Mouse (Mus musculus) ovary, postnatal 36 days (tissue): ENCODE results near the gene Tirap.

Experiments
- DNase-seq: peaks from one replicate; pipeline ENCODE4 v3.0.0; 2022; ENCODE audit warnings: low spot score, mixed read lengths

Gene Tirap

GRCm38 (mm10) chr9:35199772-35200471 is at the start of gene Tirap, which contains the start of gene Srpr:
TSS of gene Tirap (minus strand) at chr9:35200291.
TSS of gene Srpr (plus strand) at chr9:35200175.
- peak; percentile 93 for DNase-seq

GRCm38 (mm10) chr9:35249476-35249875 is 49.4 kb upstream of the Tirap start:
- no peak for DNase-seq

- no peak for DNase-seq
These were observed 47.3 kb upstream of the Tirap start for GRCm38 (mm10) chr9:35247405-35247804.

- DNase-seq: no peak
These were observed 39.6 kb upstream of the Tirap start for GRCm38 (mm10) chr9:35239734-35240133.

- no peak for DNase-seq
These were observed 39.0 kb upstream of the Tirap start for GRCm38 (mm10) chr9:35238915-35239571.

GRCm38 (mm10) chr9:35238371-35238770 is 38.3 kb upstream of the Tirap start:
- DNase-seq: no peak

GRCm38 (mm10) chr9:35235996-35236395 is 35.9 kb upstream of the Tirap start:
- no peak for DNase-seq

GRCm38 (mm10) chr9:35228671-35229070 is 28.6 kb upstream of the Tirap start:
- no peak for DNase-seq

- DNase-seq: no peak
These were observed 23.4 kb upstream of the Tirap start for GRCm38 (mm10) chr9:35223466-35223865.

- DNase-seq: no peak
These were observed 17.9 kb upstream of the Tirap start for GRCm38 (mm10) chr9:35217963-35218362.

- no peak for DNase-seq
These were observed 11.8 kb upstream of the Tirap start for GRCm38 (mm10) chr9:35211573-35212511.

GRCm38 (mm10) chr9:35210542-35211474 is 10.7 kb upstream of the Tirap start, which contains the start of gene Foxred1:
TSS of gene Foxred1 (minus strand) at chr9:35211055.
- peak; percentile 98 for DNase-seq

GRCm38 (mm10) chr9:35204421-35204820 is 4.3 kb upstream of the Tirap start:
- DNase-seq: no peak

- no peak for DNase-seq
These were observed 3.4 kb upstream of the Tirap start for GRCm38 (mm10) chr9:35203536-35203935.

GRCm38 (mm10) chr9:35200529-35201060 is 504 bp upstream of the Tirap start:
- DNase-seq: no peak

GRCm38 (mm10) chr9:35198945-35199771 is 933 bp downstream of the Tirap start:
- DNase-seq: no peak

- no peak for DNase-seq
These were observed 1.7 kb downstream of the Tirap start for GRCm38 (mm10) chr9:35198351-35198750.

GRCm38 (mm10) chr9:35197625-35198024 is 2.5 kb downstream of the Tirap start:
- no peak for DNase-seq

GRCm38 (mm10) chr9:35194048-35194447 is 6.0 kb downstream of the Tirap start:
- no peak for DNase-seq

- no peak for DNase-seq
These were observed 7.0 kb downstream of the Tirap start for GRCm38 (mm10) chr9:35192983-35193542.
